Mouse (Mus musculus) embryonic facial prominence, embryonic 14.5 days (tissue): ENCODE measurements around the gene Atp8a1. TPM values are rescaled to one million over a fixed set of nuclear protein-coding genes. Genes with fewer than 3 reads are reported as not detected.

Source experiments
- ATAC-seq: fragments of 200-750 bp; cut with Nextera tagmentation; 2 replicates; pipeline ENCODE4 v1.8.0; 2017; ENCODE audit warnings: low read depth, moderate number of reproducible peaks, moderate TSS enrichment
- DNase-seq: peaks from one replicate; pipeline ENCODE4 v3.0.0-alpha.2; 2015; ENCODE audit warnings: low spot score
- H3K27ac ChIP-seq: fragments of 300-500 bp; sonication (generic); replicated peaks from 2 replicates; pipeline ENCODE4 v1.5.1; 2014; ENCODE audit warnings: low read depth, mild to moderate bottlenecking, low read length, moderate library complexity
- H3K27me3 ChIP-seq: fragments of 300-500 bp; sonication (generic); replicated peaks from 2 replicates; pipeline ENCODE4 v1.6.1; 2014; ENCODE audit warnings: low read length; ENCODE audit not compliant: control insufficient read depth, insufficient read depth
- H3K36me3 ChIP-seq: fragments of 300-500 bp; sonication (generic); 2 replicates; pipeline ENCODE4 v1.6.1; 2014; ENCODE audit warnings: low read length, mixed read lengths; ENCODE audit not compliant: control insufficient read depth, insufficient read depth
- H3K4me1 ChIP-seq: fragments of 300-500 bp; sonication (generic); 2 replicates; pipeline ENCODE4 v1.6.1; 2014; ENCODE audit warnings: antibody characterized with exemption, low read length; ENCODE audit not compliant: control insufficient read depth, insufficient read depth
- H3K4me2 ChIP-seq: fragments of 300-500 bp; sonication (generic); 2 replicates; pipeline ENCODE4 v1.6.1; 2014; ENCODE audit warnings: low read depth, mild to moderate bottlenecking, low read length, moderate library complexity, mixed read lengths
- H3K4me3 ChIP-seq: fragments of 300-500 bp; sonication (generic); 2 replicates; pipeline ENCODE4 v1.5.1; 2014; ENCODE audit warnings: low read depth, mild to moderate bottlenecking, low read length
- H3K9ac ChIP-seq: fragments of 300-500 bp; sonication (generic); 2 replicates; pipeline ENCODE4 v1.6.1; 2014; ENCODE audit warnings: low read depth, mild to moderate bottlenecking, low read length, moderate library complexity, mixed read lengths
- H3K9me3 ChIP-seq: fragments of 300-500 bp; sonication (generic); 2 replicates; pipeline ENCODE4 v1.6.1; 2016; ENCODE audit warnings: low read length; ENCODE audit not compliant: control insufficient read depth
- WGBS: fragments of 180-500 bp; shearing (Covaris S2); extraction: QIAGEN DNeasy Blood & Tissue Kit; methylation state at CpG from one replicate; pipeline ENCODE4 v1.1.7; 2014; 5-methylcytosine and 5-hydroxymethylcytosine counted together
- polyA plus RNA-seq: library from polyadenylated mRNA; unstranded; fragments of >200 nt; fragmentation: Nextera tagmentation; extraction: Ambion mirVana; gene quantifications from 2 replicates; pipeline ENCODE4 v1.2.1, GENCODE M21; 2014

Gene Atp8a1
- polyA plus RNA-seq, 1 experiment from 2014 or later = 14.2 TPM

- Histone ChIP-seq H3K27me3 (peaks cover 73% of the 10 kb centered on the region), H3K9me3 (no peaks in the 10 kb centered on the region), H3K27ac (no peak within 1 kb of the TSS), H3K36me3 (no peaks in the 10 kb centered on the region), H3K4me3 (peak within 1 kb of the TSS; percentile 56), H3K9ac (peak within 1 kb of the TSS; percentile 62), H3K4me2 (peak within 1 kb of the TSS; percentile 95), H3K4me1 (peaks cover 9% of the 10 kb centered on the region; the same call in 1 of the 2 replicates)
- 0% methylated on average over 46 of the region's 86 CpGs for WGBS
- ATAC-seq (peak; percentile 66), DNase-seq (peak; percentile 44)
Observed at GRCm38 (mm10) chr5:67607804-67608673, 239.2 kb downstream of the Atp8a1 start, which contains the start of gene Shisa3. Gene Shisa3 (plus strand): TSS chr5:67607882.

GRCm38 (mm10) chr5:67606916-67607803 is 240.1 kb downstream of the Atp8a1 start:
- H3K4me2 ChIP-seq = peak overlapping the region; percentile 95
- H3K9me3 ChIP-seq = no peaks in the 10 kb centered on the region
- WGBS = under 1% methylated on average over 65 of the region's 66 CpGs
- peak overlapping the region; percentile 62 for H3K9ac ChIP-seq
- DNase-seq (peak; percentile 27), ATAC-seq (no peak)
- H3K4me1 ChIP-seq = peaks cover 9% of the 10 kb centered on the region; the same call in 1 of the 2 replicates
- H3K4me3 ChIP-seq = peak overlapping the region; percentile 56
- no peak overlapping the region for H3K27ac ChIP-seq
- H3K27me3 ChIP-seq = peaks cover 73% of the 10 kb centered on the region
- H3K36me3 ChIP-seq = no peaks in the 10 kb centered on the region

- H3K27me3 ChIP-seq = peaks cover 67% of the 10 kb centered on the region
- no peak for ATAC-seq
- WGBS = 28% methylated on average over 5 of the region's 5 CpGs
Observed at GRCm38 (mm10) chr5:67605951-67606350, 241.3 kb downstream of the Atp8a1 start.

GRCm38 (mm10) chr5:67599935-67600334 is 247.3 kb downstream of the Atp8a1 start:
- Histone ChIP-seq H3K36me3 (no peaks in the 10 kb centered on the region), H3K9ac (no peak overlapping the region), H3K27me3 (peaks cover 9% of the 10 kb centered on the region; the same call in 1 of the 2 replicates), H3K9me3 (no peaks in the 10 kb centered on the region), H3K4me1 (no peaks in the 10 kb centered on the region), H3K27ac (no peak overlapping the region), H3K4me2 (no peak overlapping the region), H3K4me3 (no peak overlapping the region)
- WGBS = 88% methylated on average over 9 of the region's 9 CpGs
- DNase-seq = no peak
- ATAC-seq = no peak

More at GRCm38 (mm10) chr5:67605951-67606350, 241.3 kb downstream of the Atp8a1 start:
- H3K9ac ChIP-seq = no peak overlapping the region
- no peak overlapping the region for H3K27ac ChIP-seq
- H3K9me3 ChIP-seq = no peaks in the 10 kb centered on the region
- H3K36me3 ChIP-seq = no peaks in the 10 kb centered on the region
- H3K4me3 ChIP-seq = no peak overlapping the region
- H3K4me2 ChIP-seq = no peak overlapping the region
- H3K4me1 ChIP-seq = peaks cover 9% of the 10 kb centered on the region; the same call in 1 of the 2 replicates
- DNase-seq = no peak

- Histone ChIP-seq H3K9me3 (no peaks in the 10 kb centered on the region), H3K27ac (no peak overlapping the region), H3K9ac (no peak overlapping the region), H3K27me3 (no peaks in the 10 kb centered on the region; the same call in 1 of the 2 replicates), H3K4me2 (no peak overlapping the region), H3K36me3 (no peaks in the 10 kb centered on the region), H3K4me3 (no peak overlapping the region), H3K4me1 (no peaks in the 10 kb centered on the region)
- WGBS = 63% methylated on average over 7 of the region's 7 CpGs
- no peak for ATAC-seq
- DNase-seq = no peak
Observed at GRCm38 (mm10) chr5:67595629-67596028, 251.6 kb downstream of the Atp8a1 start.

- Histone ChIP-seq H3K36me3 (no peaks in the 10 kb centered on the region), H3K9me3 (no peaks in the 10 kb centered on the region), H3K4me1 (no peaks in the 10 kb centered on the region), H3K27ac (no peak overlapping the region), H3K9ac (no peak overlapping the region), H3K4me2 (no peak overlapping the region), H3K27me3 (no peaks in the 10 kb centered on the region; the same call in 1 of the 2 replicates), H3K4me3 (no peak overlapping the region)
- ATAC-seq (no peak), DNase-seq (no peak)
- 57% methylated on average over 1 of the region's 1 CpGs for WGBS
Observed at GRCm38 (mm10) chr5:67595070-67595469, 252.2 kb downstream of the Atp8a1 start.

GRCm38 (mm10) chr5:67579725-67580633 is 267.3 kb downstream of the Atp8a1 start:
- H3K9ac ChIP-seq = no peak overlapping the region
- no peak overlapping the region for H3K4me3 ChIP-seq
- H3K36me3 ChIP-seq = no peaks in the 10 kb centered on the region
- H3K9me3 ChIP-seq = no peaks in the 10 kb centered on the region
- DNase-seq (no peak), ATAC-seq (no peak)
- H3K4me2 ChIP-seq = no peak overlapping the region
- no peaks in the 10 kb centered on the region for H3K27me3 ChIP-seq
- H3K27ac ChIP-seq = no peak overlapping the region
- no peaks in the 10 kb centered on the region for H3K4me1 ChIP-seq
- WGBS = 50% methylated on average over 6 of the region's 6 CpGs

- no peak overlapping the region for H3K27ac ChIP-seq
- DNase-seq (no peak), ATAC-seq (no peak)
- H3K36me3 ChIP-seq = no peaks in the 10 kb centered on the region
- H3K9me3 ChIP-seq = no peaks in the 10 kb centered on the region
- WGBS = 89% methylated on average over 2 of the region's 2 CpGs
- H3K9ac ChIP-seq = no peak overlapping the region
- no peak overlapping the region for H3K4me2 ChIP-seq
- H3K27me3 ChIP-seq = no peaks in the 10 kb centered on the region
- H3K4me3 ChIP-seq = no peak overlapping the region
- no peaks in the 10 kb centered on the region for H3K4me1 ChIP-seq
Observed at GRCm38 (mm10) chr5:67575705-67576104, 271.5 kb downstream of the Atp8a1 start.
